Mouse (Mus musculus) telencephalon, adult 2 months (tissue): ENCODE results near the gene Snap23.

Source experiments
- DNase-seq: peaks from one replicate; pipeline ENCODE4 v3.0.0-alpha.2; 2011; ENCODE audit warnings: low read depth, low spot score

Gene Snap23

DNA sequence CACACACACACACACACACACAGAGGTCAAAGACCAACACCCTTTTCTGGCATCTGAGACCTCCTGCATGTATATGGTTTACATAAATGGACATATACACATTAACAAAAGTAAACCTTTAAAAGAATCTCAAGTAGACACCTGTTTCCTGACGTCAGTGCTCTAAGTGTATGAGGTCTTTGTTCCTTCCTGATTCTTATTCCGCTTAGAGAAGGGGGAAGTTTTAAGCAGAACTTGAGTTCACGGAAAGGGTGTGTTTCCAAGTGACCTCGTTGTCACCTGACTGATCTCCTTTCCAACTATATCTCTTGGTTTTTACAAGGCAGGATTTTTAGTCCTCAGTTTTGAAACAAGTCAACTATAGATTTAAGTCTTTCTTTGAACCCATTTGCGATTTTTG, 10.8 kb downstream of the Snap23 start:
- DNase-seq: no peak

DNA sequence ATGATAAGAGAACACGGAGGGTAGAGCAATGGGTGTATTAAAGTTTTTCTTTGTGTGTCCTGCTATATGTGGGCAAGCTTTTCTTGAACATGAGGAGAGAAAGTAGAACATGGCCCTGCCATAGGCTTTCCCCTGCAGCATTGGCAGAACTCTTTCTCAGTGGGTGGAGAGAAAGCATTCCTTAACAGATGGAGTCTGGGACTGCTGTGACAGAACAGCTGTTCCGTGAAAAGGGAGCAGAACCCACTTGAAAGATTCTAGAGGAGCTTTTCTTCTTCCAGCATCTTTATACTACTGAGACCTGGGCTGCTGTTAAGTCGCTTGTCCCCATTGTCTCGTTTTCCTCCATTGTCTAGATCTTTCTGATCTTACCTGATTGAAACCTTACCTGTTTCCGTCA, 22.3 kb downstream of the Snap23 start:
- peak; percentile 91 for DNase-seq

DNA sequence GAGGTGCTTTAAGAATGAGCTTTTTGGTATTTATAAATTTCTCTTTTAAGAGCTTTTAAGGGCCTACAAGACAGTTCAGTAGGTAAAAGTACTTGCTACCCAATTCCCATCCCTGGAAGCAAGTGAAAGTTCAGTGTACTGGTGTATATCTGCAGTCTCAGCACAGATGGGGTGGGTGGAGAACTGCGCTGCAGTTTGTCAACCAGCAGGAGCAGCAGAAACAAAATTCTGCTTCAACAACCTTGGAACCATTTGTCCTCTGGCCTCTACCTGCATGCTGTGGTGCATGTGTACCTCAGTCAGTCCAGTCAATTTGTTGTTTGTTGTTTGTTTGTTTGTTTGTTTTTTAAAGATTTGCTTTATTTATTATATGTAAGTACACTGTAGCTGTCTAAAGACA, 24.8 kb downstream of the Snap23 start:
- no peak for DNase-seq

DNA sequence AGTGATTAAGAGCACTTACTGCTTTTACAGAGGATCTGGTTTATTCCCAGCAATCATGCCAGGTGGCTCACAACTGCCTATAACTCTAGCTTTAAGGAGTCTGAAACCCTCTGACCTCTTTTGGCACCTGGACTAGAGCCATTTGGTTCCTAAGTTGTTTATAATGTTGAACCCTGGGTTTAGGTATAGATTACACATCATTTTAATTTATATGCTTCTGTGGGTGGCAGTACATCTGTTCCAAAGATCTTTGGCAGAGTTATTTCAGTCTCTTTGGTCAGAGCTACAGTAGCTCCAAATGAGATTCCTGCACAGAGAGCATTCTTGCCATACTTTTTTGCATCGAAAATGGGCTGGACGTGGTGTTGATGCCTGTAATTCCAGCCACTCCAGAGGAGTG, 30.3 kb downstream of the Snap23 start:
- peak; percentile 67 for DNase-seq

DNA sequence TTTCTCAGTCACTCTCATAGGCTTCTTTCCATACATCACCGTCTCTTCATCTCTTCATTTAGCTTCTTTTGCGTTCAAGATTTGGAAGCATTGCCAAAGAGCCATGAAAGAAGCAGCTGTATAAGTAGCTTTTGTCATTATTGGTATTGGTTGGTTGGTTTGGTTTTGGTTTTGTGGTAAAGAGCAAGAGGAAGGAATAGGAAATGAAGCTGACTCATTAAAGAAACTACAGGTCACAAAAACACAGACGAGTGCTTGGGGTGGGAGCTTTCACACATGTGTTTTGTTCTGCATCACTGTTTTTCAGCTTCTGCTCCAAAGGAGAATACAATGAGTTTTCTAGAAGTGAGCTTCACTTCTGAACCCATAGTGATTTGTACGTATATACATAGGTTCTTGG, 32.0 kb downstream of the Snap23 start:
- no peak for DNase-seq

DNA sequence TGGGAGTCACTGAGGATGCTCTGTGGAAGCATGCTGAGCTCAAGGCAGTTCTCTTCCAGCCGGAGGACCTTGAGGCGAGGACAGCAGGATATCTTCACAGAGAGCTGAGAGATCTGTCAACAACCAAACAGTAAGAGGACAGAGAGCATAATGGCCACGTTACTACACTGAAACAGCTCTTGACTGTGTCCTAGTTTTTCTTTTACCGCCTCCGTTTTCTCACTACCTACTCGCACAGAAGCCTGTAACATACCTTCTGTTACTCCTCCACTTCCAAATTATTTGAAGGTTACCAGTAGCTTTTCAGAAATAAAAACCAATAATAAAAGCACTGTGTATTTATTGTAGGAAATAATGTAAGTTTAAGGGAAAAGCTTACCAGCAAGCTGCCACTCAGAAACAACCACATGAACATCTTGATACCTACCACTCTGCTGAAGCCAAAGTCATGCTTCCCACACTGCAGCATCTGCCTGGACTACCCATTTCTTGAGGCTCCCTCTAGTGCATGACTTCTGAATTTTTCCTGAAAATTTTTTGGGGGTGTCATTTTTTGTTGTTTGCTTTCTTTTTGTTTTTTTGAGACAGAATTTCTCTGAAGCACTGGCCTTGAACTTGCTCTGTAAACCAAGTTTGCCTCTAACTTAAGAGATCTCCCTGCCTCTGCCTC, 38.7 kb downstream of the Snap23 start:
- DNase-seq: peak; percentile 74

DNA sequence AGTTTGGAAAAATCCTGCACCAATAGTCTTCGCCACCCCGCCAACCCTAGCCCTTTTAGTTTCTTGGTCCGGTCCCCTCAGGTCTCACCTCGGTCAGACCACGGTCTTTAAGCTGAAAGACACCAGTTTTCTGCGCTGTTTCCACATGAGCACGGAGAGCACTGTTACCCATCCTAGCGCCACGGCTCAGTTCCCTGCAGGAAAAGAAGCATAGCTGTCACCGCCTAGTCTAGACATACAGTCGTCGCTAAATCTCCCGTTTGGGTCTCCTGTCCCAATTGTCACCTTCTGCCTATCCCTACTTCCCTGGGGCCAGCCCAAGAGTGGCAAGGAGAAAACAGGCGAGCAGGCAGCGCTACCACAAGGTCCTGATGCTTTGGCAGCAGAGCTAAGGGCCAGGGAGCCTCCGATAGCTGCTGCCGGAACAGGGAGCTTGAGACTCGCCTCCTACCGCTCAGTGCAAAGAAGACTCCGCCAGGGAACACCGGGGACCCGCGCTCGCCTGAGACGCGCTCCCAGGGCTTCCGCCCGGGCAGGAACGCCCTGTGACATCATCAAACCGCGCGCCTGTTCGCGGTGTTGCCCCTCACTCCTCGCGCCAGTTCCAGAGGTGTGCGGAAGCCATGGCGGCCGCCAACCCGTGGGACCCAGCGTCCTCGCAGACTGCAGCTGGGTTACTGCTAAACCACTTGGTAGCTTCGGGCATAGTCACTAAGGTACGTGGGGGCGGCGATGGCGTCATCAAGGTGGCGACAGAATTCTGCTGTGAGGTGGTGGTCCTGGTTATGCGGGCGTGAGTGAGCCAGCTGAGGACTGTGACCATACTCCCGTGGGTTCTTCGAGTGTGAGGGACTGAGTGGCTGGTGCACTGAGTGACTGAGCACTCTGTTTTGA, 41.6 kb downstream of the Snap23 start, which contains the start of the genes Haus2 and Lrrc57:
Gene Haus2 (plus strand): TSS at position 554 of the 894 bp plus-strand sequence.
Gene Lrrc57 (minus strand): TSS at position 691 of the 894 bp plus-strand sequence.
- DNase-seq: peak; percentile 78

DNA sequence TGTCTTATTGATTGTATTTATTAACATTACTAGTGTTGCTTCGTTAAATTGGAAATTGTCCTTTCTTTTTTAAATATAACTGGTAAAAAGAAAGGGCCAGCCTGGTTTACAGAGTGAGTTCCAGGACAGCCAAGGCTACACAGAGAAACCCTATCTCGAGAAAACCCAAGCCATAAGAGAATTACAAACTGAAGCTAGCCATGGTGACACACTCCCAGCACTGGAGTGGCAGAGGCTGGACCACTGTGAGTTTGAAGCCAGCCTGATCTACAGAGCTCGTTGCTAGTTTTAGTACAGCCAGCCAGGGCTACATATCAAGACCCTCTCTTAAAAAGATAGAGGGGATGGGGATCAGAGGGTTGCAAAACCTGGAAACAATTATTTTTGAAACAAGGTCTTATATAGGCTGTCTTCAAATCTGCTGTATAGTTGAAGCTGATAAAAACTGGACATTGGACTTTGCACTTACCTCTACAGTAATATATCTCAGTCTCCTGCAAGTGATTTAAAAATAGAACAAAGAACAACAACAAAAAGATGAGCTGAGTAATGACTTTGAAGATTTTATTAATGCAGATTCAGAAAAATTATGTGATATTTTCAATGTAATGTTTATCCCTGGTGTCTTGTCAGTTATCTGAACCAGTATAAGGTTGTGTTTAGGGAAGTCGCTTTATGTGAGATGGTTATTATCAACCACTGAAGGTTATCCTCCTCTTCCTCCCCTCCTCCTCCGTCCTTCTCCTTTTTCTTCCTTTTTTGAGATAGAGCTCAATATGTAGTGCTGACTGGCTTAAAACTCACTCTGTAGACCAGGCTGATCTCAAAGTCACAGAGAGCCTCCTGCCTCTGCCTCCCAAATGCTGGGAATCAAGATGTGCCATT, 49.0 kb downstream of the Snap23 start:
- no peak for DNase-seq

DNA sequence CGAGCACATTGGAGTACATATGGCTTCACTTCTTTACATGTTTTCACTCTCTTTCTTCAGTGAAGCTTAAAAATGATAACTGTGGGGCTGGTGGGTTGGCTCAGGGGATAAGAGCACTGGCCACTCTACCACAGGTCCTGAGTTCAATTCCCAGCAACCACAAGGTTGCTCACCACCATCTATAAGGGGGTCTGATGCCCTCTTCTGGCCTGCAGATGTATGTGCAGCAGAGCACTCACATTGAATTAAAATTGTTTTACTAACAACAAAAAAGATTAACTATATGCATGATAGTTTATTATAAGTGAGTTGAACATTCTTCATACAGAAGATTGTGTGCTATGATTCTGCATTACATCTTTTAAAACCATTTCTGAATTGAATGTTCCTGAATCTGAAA, 52.1 kb downstream of the Snap23 start:
- no peak for DNase-seq

DNA sequence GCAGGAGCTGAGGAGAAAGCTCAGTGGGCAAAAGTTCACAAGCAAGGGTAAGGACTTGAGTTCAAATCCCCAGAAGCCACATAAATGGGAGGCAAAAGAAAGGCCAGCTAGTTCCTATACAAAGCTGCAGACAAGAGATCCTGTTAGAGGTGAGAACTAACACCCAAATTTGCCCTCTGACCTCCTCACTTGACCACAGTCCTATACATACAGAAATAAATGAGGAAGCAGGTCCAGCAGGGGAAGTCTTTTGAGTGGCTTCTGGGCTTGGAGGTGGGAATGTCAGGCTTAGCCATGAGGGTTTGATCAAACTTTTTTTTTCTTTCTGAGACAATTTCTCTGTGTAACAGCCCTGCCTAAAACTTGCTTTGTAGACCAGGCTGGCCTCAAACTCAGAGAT, 55.4 kb downstream of the Snap23 start:
- DNase-seq: no peak

DNA sequence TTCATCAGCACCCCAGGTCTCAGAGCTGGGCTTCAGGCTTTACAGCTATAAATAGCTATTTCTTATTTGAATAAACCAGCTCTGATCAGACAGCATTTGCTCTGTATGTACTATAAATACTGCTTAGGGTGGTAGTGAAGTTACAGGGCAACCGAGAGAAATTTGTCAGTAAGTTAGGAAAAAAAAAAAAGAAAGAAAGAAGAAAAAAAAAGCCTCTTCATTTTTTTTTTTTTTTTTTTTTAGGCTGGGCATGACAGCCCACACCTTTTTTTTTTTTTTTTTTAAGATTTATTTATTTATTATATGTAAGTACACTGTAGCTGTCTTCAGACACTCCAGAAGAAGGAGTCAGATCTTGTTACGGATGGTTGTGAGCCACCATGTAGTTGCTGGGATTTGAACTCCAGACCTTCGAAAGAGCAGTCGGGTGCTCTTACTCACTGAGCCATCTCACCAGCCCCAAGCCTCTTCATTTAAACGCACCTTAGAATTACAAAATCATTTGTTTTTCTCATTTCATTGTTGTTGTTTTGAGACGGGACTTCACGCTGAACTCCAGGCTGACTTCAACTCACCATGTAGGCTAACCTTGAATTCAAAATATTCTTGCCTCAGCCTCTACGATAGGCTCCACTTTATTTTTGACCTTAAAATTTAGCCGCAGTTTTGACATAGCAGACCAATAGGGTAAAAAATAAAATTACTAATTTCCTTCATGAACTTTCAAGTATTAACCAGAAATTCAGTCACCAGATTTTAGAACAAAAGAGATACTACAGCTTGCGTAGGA, 60.8 kb downstream of the Snap23 start:
- DNase-seq: no peak

DNA sequence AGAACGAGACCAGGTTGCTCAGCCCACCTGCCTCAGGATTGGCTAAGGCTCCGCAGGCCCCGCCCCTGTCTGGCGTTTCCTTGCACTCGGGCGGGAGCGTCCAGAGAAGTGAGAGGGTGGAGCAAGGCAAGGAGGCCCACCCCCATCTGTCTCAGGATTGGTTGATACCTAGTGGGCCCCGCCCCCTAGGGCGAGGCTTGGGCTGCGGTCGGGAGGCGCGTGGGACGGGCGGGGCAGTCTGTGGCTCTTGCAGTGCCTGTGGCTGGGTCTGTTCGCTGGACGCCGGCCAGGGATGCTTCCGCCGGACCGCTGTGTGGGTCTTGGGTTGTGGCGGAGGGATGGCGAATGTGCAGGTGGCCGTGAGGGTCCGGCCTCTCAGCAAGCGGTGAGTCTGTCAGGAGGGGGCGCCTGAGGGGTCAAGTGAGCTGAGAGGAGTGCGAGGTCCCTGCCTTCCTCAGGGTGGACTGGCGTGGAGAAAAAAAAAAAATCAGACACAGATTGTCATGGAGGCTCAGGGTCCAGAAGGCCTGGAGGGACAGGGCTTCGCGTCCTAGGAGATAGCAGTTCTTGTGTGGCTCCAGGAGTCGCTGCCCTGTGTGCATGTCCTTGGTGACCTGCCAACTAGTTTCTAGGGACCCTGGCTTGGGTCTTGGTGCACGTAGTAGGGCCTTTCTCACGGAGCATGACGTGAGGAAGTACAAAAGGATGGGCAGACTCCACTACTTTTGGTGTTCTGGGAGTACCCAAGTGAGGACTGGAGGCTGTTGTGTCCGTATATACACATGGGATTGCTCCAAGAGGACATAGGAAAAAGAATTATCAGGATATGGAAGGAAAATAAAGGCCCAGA, 61.6 kb downstream of the Snap23 start, which contains the start of gene Stard9:
Gene Stard9 (plus strand): TSS at position 236 of the 850 bp plus-strand sequence.
- DNase-seq: peak; percentile 97

DNA sequence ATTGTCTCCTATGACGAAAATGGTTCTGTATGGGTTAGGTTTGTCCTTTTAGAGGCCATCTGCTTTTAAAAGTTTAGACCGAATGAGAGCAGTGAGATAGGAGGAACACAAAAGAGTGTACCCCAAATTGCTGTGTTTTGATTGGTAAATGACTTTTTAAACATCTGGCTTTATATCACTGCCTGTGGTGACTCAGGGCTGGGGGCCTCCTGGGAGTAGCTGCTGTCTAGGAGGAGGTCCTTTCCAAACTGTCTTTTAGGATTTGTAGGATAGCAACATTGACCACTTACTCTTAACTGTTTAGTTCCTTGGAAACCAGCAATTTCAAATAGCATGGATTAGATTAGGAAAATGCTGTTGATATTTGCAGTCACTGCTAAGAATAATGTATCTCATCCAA, 62.8 kb downstream of the Snap23 start:
- DNase-seq: no peak

DNA sequence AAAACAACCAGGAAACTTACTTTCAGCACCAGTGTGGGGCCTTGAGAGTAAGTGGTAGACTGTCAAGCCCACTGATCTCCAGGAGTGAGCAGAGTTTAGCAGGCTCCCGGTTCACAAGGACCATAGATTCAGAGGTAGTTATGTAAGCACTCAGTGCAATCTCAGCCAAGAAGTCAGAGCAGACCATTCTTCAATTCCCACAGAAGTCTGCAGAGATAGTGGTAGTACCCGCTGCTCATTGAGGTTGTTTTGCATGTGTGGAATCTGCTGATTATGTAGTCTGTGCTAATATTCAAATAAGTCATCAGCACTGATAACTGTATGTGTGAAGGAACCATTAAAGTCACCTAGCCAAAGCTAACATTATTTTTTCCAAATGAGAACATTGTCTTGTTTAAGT, 63.2 kb downstream of the Snap23 start:
- DNase-seq: no peak

DNA sequence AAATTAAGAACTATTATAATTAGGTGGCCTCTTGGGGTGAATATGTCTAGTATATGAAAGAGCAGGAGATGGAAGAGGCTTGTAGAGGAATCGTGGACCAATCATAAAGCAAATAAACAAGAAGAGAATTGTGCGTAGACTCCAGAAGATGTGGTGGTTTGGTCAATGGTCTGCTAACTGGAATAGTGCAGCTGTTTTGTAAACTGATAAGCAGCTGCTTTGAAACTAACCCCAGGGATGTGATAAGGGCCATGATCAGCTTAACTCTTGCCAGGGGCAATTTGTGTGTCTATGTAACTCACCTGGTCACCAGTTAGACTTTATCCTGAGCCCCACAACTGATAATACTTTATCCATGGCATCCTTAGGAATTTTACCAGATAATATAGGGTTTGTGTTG, 64.0 kb downstream of the Snap23 start:
- DNase-seq: no peak

DNA sequence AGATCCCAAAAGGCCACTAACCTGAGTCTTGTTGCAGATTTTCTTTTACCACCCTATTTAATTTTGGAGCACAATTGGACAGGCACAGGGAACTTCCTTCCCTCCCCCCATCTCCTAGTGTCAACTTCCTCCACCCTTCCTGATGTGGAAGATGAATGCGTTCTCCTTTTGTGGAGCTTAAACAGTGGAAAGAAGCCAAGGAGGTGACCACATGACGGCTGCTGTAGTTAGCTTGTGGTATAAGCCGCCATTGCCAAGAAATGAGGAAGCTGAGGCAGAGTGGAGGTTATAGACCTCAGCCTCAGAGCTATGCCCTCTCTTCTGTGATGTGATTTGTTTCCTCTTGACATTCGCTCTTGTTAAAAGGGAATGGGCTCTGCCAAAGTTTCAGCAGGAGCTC, 64.5 kb downstream of the Snap23 start:
- no peak for DNase-seq

DNA sequence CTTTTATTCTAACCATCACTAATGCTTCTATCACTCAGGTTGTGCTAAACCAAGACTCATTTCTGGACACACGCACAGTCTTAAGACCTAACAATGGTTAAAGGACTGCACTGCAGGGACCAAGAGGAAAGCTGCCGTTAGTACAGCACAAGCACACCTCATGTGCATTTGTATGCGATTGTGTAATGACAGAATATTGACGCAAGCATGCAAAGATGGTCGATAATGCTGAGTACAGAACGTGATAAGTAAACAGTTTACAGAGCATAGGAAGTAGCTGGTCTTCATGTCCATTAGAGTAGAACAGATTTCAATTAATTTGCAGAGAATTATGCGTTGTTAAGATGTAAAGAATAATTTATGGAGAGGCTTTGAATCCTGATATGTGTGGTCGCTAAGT, 73.4 kb downstream of the Snap23 start:
- no peak for DNase-seq

DNA sequence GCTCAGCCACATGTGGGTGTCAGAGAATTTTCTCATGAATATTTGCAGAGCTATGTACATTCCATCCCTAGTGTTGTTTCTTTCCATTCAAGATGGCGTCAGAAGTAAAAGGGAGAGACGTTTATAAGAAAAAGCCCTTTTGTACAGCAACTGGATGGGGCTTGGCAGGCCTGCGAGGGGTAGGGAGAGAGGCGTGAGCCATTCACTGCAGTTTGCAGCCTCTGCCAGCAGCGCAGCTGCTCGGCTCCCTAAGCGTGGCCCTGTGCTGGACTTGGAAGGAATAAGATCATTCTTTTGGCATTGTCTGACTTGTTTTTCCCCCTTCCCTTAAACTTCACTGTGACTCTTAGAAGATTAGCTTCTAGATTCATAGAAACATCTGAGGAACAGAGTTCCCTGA, 76.4 kb downstream of the Snap23 start:
- peak; percentile 24 for DNase-seq

DNA sequence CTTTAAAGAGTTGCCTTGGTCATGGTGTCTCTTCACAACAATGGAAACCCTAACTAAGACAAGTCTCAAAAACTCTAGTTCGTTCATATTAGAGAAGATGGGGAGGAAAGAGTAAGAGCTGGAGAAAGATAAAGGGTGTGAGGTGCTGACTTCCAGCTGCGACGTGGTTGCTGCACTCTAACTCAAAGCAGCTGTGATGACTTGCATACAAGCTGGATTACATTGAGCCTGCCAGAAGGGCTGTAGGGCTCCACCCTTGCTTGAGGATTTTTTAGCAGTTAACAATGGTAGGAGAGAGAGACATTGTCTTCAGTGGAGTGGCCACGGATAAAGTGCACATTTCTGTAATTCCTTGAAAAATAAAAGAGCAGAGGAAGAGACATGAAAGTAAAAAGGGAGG, 79.3 kb downstream of the Snap23 start:
- DNase-seq: no peak
